Mouse (Mus musculus) midbrain, embryonic 12.5 days (tissue): Measurements from ENCODE around the gene Ccl5. TPM values are rescaled to one million over a fixed set of nuclear protein-coding genes. Genes with fewer than 3 reads are reported as not detected.

Source experiments
- ATAC-seq: fragments of 200-750 bp; cut with Nextera tagmentation; 2 replicates; pipeline ENCODE4 v1.8.0; 2017; ENCODE audit warnings: low read depth, moderate TSS enrichment, moderate library complexity; ENCODE audit not compliant: low FRiP score
- H3K27ac ChIP-seq: fragments of 300-500 bp; sonication (generic); replicated peaks from 2 replicates; pipeline ENCODE4 v1.5.1; 2016; ENCODE audit warnings: mild to moderate bottlenecking
- H3K27me3 ChIP-seq: fragments of 300-500 bp; sonication (generic); 2 replicates; pipeline ENCODE4 v1.6.1; 2016; ENCODE audit warnings: mild to moderate bottlenecking
- H3K36me3 ChIP-seq: fragments of 300-500 bp; sonication (generic); 2 replicates; pipeline ENCODE4 v1.6.1; 2016
- H3K4me1 ChIP-seq: fragments of 300-500 bp; sonication (generic); 2 replicates; pipeline ENCODE4 v1.6.1; 2016
- H3K4me2 ChIP-seq: fragments of 300-500 bp; sonication (generic); replicated peaks from 2 replicates; pipeline ENCODE4 v1.6.1; 2016; ENCODE audit warnings: mild to moderate bottlenecking, moderate library complexity
- H3K4me3 ChIP-seq: fragments of 300-500 bp; sonication (generic); 2 replicates; pipeline ENCODE4 v1.5.1; 2016; ENCODE audit warnings: mild to moderate bottlenecking
- H3K9ac ChIP-seq: fragments of 300-500 bp; sonication (generic); replicated peaks from 2 replicates; pipeline ENCODE4 v1.6.1; 2016; ENCODE audit warnings: mild to moderate bottlenecking, moderate library complexity
- H3K9me3 ChIP-seq: fragments of 300-500 bp; sonication (generic); 2 replicates; pipeline ENCODE4 v1.6.1; 2016; ENCODE audit warnings: mild to moderate bottlenecking
- WGBS: fragments of 180-500 bp; shearing (Covaris S2); methylation state at CpG from one replicate; pipeline ENCODE4 v1.1.7; 2016; 5-methylcytosine and 5-hydroxymethylcytosine counted together
- polyA plus RNA-seq: library from polyadenylated mRNA; unstranded; fragments of >200 nt; fragmentation: Nextera tagmentation; extraction: Ambion mirVana; gene quantifications from 2 replicates; pipeline ENCODE4 v1.2.1, GENCODE M21; 2016

Ccl5 gene
- polyA plus RNA-seq, 1 experiment from 2014 or later, result not detected

- H3K4me2 ChIP-seq, result no peak overlapping the region
- 65% methylated on average over 13 of the region's 13 CpGs for WGBS
- H3K27me3 ChIP-seq, result no peaks in the 10 kb centered on the region
- H3K4me3 ChIP-seq, result no peak overlapping the region
- 0 out of 2 replicates have a peak, but pooled peaks cover 3% of the 10 kb centered on the region for H3K4me1 ChIP-seq
- H3K9ac ChIP-seq, result no peak overlapping the region
- H3K36me3 ChIP-seq, result no peaks in the 10 kb centered on the region
- no peaks in the 10 kb centered on the region for H3K9me3 ChIP-seq
- no peak overlapping the region for H3K27ac ChIP-seq
- ATAC-seq, result no peak
Observed at GRCm38 (mm10) chr11:83534609-83535423, 4.5 kb upstream of the Ccl5 start.

GRCm38 (mm10) chr11:83534143-83534542 lies 3.8 kb upstream of the Ccl5 start:
- no peak for ATAC-seq
- Histone ChIP-seq H3K27ac (no peak overlapping the region), H3K36me3 (no peaks in the 10 kb centered on the region), H3K9ac (no peak overlapping the region), H3K4me3 (no peak overlapping the region), H3K4me1 (0 out of 2 replicates have a peak, but pooled peaks cover 3% of the 10 kb centered on the region), H3K27me3 (no peaks in the 10 kb centered on the region), H3K4me2 (no peak overlapping the region), H3K9me3 (no peaks in the 10 kb centered on the region)
- WGBS, result 90% methylated on average over 8 of the region's 8 CpGs

- Histone ChIP-seq H3K27me3 (no peaks in the 10 kb centered on the region), H3K27ac (no peak overlapping the region), H3K4me1 (0 out of 2 replicates have a peak, but pooled peaks cover 3% of the 10 kb centered on the region), H3K36me3 (no peaks in the 10 kb centered on the region), H3K9me3 (no peaks in the 10 kb centered on the region), H3K4me3 (no peak overlapping the region), H3K4me2 (no peak overlapping the region), H3K9ac (no peak overlapping the region)
- WGBS, result 92% methylated on average over 1 of the region's 1 CpGs
- no peak for ATAC-seq
Observed at GRCm38 (mm10) chr11:83533192-83533591, 2.9 kb upstream of the Ccl5 start.

- H3K9me3 ChIP-seq, result no peaks in the 10 kb centered on the region
- no peak overlapping the region for H3K27ac ChIP-seq
- no peaks in the 10 kb centered on the region for H3K36me3 ChIP-seq
- WGBS, result 81% methylated on average over 12 of the region's 12 CpGs
- no peak overlapping the region; the same call in 1 of the 2 replicates for H3K9ac ChIP-seq
- no peak overlapping the region for H3K4me2 ChIP-seq
- H3K4me3 ChIP-seq, result no peak overlapping the region
- H3K4me1 ChIP-seq, result no peaks in the 10 kb centered on the region
- ATAC-seq, result no peak
- no peaks in the 10 kb centered on the region for H3K27me3 ChIP-seq
Observed at GRCm38 (mm10) chr11:83529024-83529423, 1.3 kb downstream of the Ccl5 start.

- no peak for ATAC-seq
- H3K4me3 ChIP-seq, result no peak within 1 kb of the TSS
- no peak within 1 kb of the TSS for H3K27ac ChIP-seq
- no peaks in the 10 kb centered on the region for H3K4me1 ChIP-seq
- no peaks in the 10 kb centered on the region for H3K27me3 ChIP-seq
- no peak within 1 kb of the TSS for H3K4me2 ChIP-seq
- WGBS, result 79% methylated on average over 3 of the region's 3 CpGs
- H3K9me3 ChIP-seq, result no peaks in the 10 kb centered on the region
- 0 out of 2 replicates have a peak, but pooled peaks cover 4% of the 10 kb centered on the region for H3K36me3 ChIP-seq
- no peak within 1 kb of the TSS for H3K9ac ChIP-seq
Observed at GRCm38 (mm10) chr11:83522075-83522474, 8.2 kb downstream of the Ccl5 start, which contains the start of gene Heatr9. Gene Heatr9, minus strand, starts transcription at chr11:83522175.

- Histone ChIP-seq H3K4me3 (no peak overlapping the region), H3K4me1 (no peaks in the 10 kb centered on the region), H3K27me3 (no peaks in the 10 kb centered on the region), H3K9ac (no peak overlapping the region), H3K27ac (no peak overlapping the region), H3K4me2 (no peak overlapping the region), H3K9me3 (no peaks in the 10 kb centered on the region), H3K36me3 (0 out of 2 replicates have a peak, but pooled peaks cover 4% of the 10 kb centered on the region)
- ATAC-seq, result no peak
- 64% methylated on average over 5 of the region's 6 CpGs for WGBS
Observed at GRCm38 (mm10) chr11:83518371-83518770, 11.9 kb downstream of the Ccl5 start.

GRCm38 (mm10) chr11:83517153-83517552 lies 13.2 kb downstream of the Ccl5 start:
- Histone ChIP-seq H3K4me2 (no peak overlapping the region), H3K4me3 (no peak overlapping the region), H3K27me3 (no peaks in the 10 kb centered on the region), H3K36me3 (0 out of 2 replicates have a peak, but pooled peaks cover 4% of the 10 kb centered on the region), H3K4me1 (no peaks in the 10 kb centered on the region), H3K9ac (no peak overlapping the region), H3K27ac (no peak overlapping the region), H3K9me3 (no peaks in the 10 kb centered on the region)
- ATAC-seq, result no peak

GRCm38 (mm10) chr11:83509521-83509920 lies 20.8 kb downstream of the Ccl5 start:
- no peak overlapping the region for H3K27ac ChIP-seq
- no peaks in the 10 kb centered on the region for H3K27me3 ChIP-seq
- H3K36me3 ChIP-seq, result peaks cover 33% of the 10 kb centered on the region
- no peak for ATAC-seq
- no peaks in the 10 kb centered on the region for H3K9me3 ChIP-seq
- no peak overlapping the region for H3K4me2 ChIP-seq
- H3K9ac ChIP-seq, result no peak overlapping the region
- no peaks in the 10 kb centered on the region for H3K4me1 ChIP-seq
- no peak overlapping the region for H3K4me3 ChIP-seq

GRCm38 (mm10) chr11:83504308-83504707 lies 26.0 kb downstream of the Ccl5 start:
- Histone ChIP-seq H3K27me3 (no peaks in the 10 kb centered on the region), H3K4me1 (no peaks in the 10 kb centered on the region), H3K9me3 (no peaks in the 10 kb centered on the region), H3K27ac (no peak overlapping the region), H3K4me2 (no peak overlapping the region), H3K36me3 (peaks cover 65% of the 10 kb centered on the region), H3K4me3 (no peak overlapping the region), H3K9ac (no peak overlapping the region)
- 91% methylated on average over 5 of the region's 5 CpGs for WGBS
- ATAC-seq, result no peak

- Histone ChIP-seq H3K27ac (no peak overlapping the region), H3K4me3 (no peak overlapping the region), H3K9me3 (no peaks in the 10 kb centered on the region), H3K4me2 (no peak overlapping the region), H3K4me1 (peaks cover 5% of the 10 kb centered on the region; the same call in 1 of the 2 replicates), H3K36me3 (peaks cover 26% of the 10 kb centered on the region), H3K27me3 (no peaks in the 10 kb centered on the region), H3K9ac (no peak overlapping the region)
- 65% methylated on average over 2 of the region's 2 CpGs for WGBS
- ATAC-seq, result no peak
Observed at GRCm38 (mm10) chr11:83495571-83495970, 34.7 kb downstream of the Ccl5 start.

GRCm38 (mm10) chr11:83491488-83491887 lies 38.8 kb downstream of the Ccl5 start:
- Histone ChIP-seq H3K36me3 (peaks cover 31% of the 10 kb centered on the region), H3K4me2 (no peak overlapping the region)
- 93% methylated on average over 4 of the region's 4 CpGs for WGBS

More at GRCm38 (mm10) chr11:83491488-83491887, 38.8 kb downstream of the Ccl5 start:
- H3K27ac ChIP-seq, result no peak overlapping the region
- no peak overlapping the region for H3K4me3 ChIP-seq
- no peak overlapping the region for H3K9ac ChIP-seq
- ATAC-seq, result no peak
- H3K4me1 ChIP-seq, result peaks cover 5% of the 10 kb centered on the region; the same call in 1 of the 2 replicates
- no peaks in the 10 kb centered on the region for H3K9me3 ChIP-seq
- no peaks in the 10 kb centered on the region for H3K27me3 ChIP-seq
